Mouse (Mus musculus): ENCODE measurements at regions not wholly inside any gene's neighbourhood (a gene's known extent, or its start where the extent isn't known, plus 50 kb on each side); places are given as distances from the start of the nearest gene placed in this dataset.
A peak's percentile ranks its signal among the peaks of the same experiment; 100 is the strongest.

GRCm38 (mm10) chr8:113582180-113582975, 53.0 kb upstream of the Mon1b start:
- TF ChIP-seq ZC3H11A (IDR thresholded peaks at IDR 0.05; ENCODE audit: borderline replicate concordance, low read depth, low read length) (peak; percentile 66; the same call in 1 of the 2 replicates), ZNF384 (IDR thresholded peaks at IDR 0.05; ENCODE audit: low read depth, low read length) (no peak), CHD2 (IDR thresholded peaks at IDR 0.05; ENCODE audit: low read depth, low read length) (no peak), HCFC1 (IDR thresholded peaks at IDR 0.05; ENCODE audit: borderline replicate concordance, insufficient read depth, low read length) (no peak), MAFK (IDR thresholded peaks at IDR 0.05; ENCODE audit: insufficient read depth, low read depth, low read length) (no peak)

All from ES-E14 (cell line).